Mouse (Mus musculus): ENCODE data around the gene Macrod2. TPM values are rescaled to one million over a fixed set of nuclear protein-coding genes. Genes with fewer than 3 reads are reported as not detected.

Gene Macrod2
- polyA plus RNA-seq, 1 experiment = not detected

DNA sequence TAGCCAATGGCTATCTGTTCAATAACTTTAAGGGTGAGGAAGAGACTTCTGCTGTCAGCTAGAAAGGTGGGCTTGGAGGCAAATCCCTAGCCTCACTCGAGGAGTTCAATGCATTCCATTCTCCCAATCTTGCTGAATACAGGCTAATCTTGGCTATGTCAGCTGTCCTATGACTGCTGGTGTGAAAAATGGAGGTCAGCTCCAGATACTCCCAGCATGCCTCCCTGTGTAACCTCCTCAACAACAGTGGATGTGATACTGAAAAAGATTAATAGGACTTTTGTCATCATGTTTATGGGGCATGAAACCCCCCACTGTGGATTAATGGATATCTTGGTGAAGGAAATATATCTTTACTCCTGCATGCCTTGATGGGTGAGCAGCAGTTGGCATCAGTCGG lies 1774.5 kb downstream of the Macrod2 start:
- H3K4me3 ChIP-seq (ENCODE audit: insufficient read depth, low read depth, low read length) = no peak overlapping the region
- no peak for TF ChIP-seq POLR2A (IDR thresholded peaks at IDR 0.05; ENCODE audit: insufficient read depth, low read depth, low read length)
- no peak for TF ChIP-seq CTCF (IDR thresholded peaks at IDR 0.05; ENCODE audit: insufficient read depth, low read depth, low read length)
- no peak overlapping the region for H3K27ac ChIP-seq (ENCODE audit: insufficient read depth, low read depth, low read length)
- 79% methylated on average over 2 of the region's 2 CpGs for WGBS
- H3K4me1 ChIP-seq (ENCODE audit: control insufficient read depth, insufficient read depth, low read length) = peaks cover under 1% of the 10 kb centered on the region; the same call in 1 of the 2 replicates

DNA sequence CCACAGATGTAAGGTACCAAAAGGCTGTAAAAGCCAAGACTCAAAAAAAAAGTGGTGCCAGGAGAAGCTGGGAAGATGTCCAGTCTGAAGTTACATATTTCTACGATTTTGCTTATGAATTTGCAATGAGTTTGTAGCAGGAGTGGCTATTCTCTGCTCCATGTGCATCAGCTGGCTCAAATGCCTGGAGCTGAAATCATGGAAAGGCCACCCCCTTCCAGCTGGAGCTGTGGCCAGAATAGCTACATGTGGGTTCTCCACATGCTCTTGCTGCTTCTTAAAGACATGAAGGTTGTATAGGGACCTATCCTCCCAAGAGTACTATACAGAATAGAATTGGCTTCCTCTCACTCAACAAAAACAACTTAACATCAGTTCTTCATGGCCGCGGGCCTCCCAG lies 1777.6 kb downstream of the Macrod2 start:
- TF ChIP-seq POLR2A (IDR thresholded peaks at IDR 0.05; ENCODE audit: insufficient read depth, low read depth, low read length) = no peak
- TF ChIP-seq CTCF (IDR thresholded peaks at IDR 0.05; ENCODE audit: insufficient read depth, low read depth, low read length) = no peak
- H3K4me3 ChIP-seq (ENCODE audit: insufficient read depth, low read depth, low read length) = no peak overlapping the region
- no peaks in the 10 kb centered on the region for H3K4me1 ChIP-seq (ENCODE audit: control insufficient read depth, insufficient read depth, low read length)
- WGBS = 94% methylated on average over 3 of the region's 3 CpGs
- H3K27ac ChIP-seq (ENCODE audit: insufficient read depth, low read depth, low read length) = no peak overlapping the region

DNA sequence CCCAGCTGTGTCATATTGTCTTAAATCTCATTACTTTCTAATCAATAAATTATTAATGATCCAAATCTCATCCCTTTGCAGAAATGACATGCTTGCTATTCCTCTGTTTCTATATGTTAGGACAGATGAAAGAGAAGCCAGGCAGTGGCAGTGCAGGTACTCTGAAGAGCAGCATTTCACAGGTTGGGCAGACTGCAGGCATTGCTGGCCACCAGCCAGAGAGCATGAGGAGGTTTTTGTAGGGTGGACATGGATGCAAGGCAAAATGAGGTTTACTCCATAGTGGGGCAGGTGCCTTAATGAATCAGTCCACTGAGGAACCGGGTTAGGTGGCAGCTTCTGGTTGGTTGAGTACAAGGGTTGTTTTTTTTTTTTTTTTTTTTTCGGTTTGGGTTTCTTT lies 1778.9 kb downstream of the Macrod2 start:
- 65% methylated on average over 2 of the region's 2 CpGs for WGBS
- no peaks in the 10 kb centered on the region for H3K4me1 ChIP-seq (ENCODE audit: control insufficient read depth, insufficient read depth, low read length)
- H3K4me3 ChIP-seq (ENCODE audit: insufficient read depth, low read depth, low read length) = no peak overlapping the region
- no peak overlapping the region for H3K27ac ChIP-seq (ENCODE audit: insufficient read depth, low read depth, low read length)
- TF ChIP-seq CTCF (IDR thresholded peaks at IDR 0.05; ENCODE audit: insufficient read depth, low read depth, low read length) (no peak), POLR2A (IDR thresholded peaks at IDR 0.05; ENCODE audit: insufficient read depth, low read depth, low read length) (no peak)

DNA sequence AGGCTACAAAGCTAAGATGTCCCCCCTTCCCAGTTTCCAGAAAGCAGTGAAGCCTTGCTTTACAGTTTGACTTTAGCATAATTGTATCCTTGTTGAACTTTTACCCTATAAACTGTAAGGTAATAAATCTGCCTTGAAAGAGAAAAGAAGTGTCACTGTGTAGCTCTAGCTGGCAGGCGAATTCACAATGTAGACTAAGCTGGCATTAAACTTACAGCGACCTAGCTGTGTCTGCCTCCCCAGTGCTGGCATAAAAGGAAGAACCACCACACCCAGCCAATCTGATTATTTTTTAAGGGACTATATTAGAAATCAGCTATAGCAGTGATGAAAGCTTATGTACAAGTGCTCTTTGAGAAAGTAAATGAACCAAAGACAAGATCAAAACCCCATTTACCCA lies 1791.8 kb downstream of the Macrod2 start:
- H3K4me3 ChIP-seq (ENCODE audit: insufficient read depth, low read depth, low read length) = no peak overlapping the region
- TF ChIP-seq CTCF (IDR thresholded peaks at IDR 0.05; ENCODE audit: insufficient read depth, low read depth, low read length) (no peak), POLR2A (IDR thresholded peaks at IDR 0.05; ENCODE audit: insufficient read depth, low read depth, low read length) (no peak)
- H3K27ac ChIP-seq (ENCODE audit: insufficient read depth, low read depth, low read length) = no peak overlapping the region
- no peaks in the 10 kb centered on the region for H3K4me1 ChIP-seq (ENCODE audit: control insufficient read depth, insufficient read depth, low read length)
- 69% methylated on average over 2 of the region's 2 CpGs for WGBS

DNA sequence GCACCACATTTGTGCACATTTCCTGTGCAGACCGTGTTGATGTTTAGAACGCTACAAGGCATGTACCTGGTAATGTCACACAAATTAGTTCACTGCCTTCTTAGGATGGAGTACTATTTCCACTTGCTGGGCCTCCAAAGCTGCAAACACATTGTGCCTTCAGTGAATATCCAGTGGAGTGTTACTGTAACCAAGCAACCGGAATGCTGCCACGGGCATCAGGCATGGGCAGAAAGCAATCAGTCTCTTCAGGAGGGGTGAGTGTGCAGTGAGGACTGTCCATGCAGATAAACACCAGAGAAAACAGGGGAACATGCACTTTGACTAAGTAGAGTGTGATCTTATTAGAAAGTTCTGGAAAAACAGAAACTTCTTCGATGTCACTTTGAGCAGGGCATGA lies 1792.3 kb downstream of the Macrod2 start:
- Histone ChIP-seq H3K4me1 (ENCODE audit: control insufficient read depth, insufficient read depth, low read length) (no peaks in the 10 kb centered on the region), H3K27ac (ENCODE audit: insufficient read depth, low read depth, low read length) (no peak overlapping the region), H3K4me3 (ENCODE audit: insufficient read depth, low read depth, low read length) (no peak overlapping the region)
- WGBS = 40% methylated on average over 5 of the region's 5 CpGs
- TF ChIP-seq CTCF (IDR thresholded peaks at IDR 0.05; ENCODE audit: insufficient read depth, low read depth, low read length) (no peak), POLR2A (IDR thresholded peaks at IDR 0.05; ENCODE audit: insufficient read depth, low read depth, low read length) (no peak)

DNA sequence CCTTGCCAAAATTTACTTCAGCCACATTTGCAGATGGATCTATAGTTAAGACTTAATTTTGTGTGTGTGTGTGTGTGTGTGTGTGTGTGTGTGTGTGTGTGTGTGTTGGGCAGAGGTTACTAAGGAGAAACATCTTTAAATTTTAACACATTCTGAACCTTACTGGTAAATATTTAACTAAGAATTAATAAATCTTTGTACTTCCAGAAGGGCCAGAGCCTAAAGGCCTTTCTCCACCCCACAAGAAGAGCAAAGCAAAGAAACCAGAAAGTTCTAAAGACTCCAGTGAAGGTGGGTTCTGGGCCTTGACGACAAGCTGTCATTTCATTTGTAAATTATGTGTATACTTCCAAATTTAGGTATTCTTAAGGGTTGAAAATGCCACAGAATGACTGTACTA lies 1822.3 kb downstream of the Macrod2 start:
- Histone ChIP-seq H3K4me3 (ENCODE audit: insufficient read depth, low read depth, low read length) (no peak overlapping the region), H3K4me1 (ENCODE audit: control insufficient read depth, insufficient read depth, low read length) (no peaks in the 10 kb centered on the region), H3K27ac (ENCODE audit: insufficient read depth, low read depth, low read length) (no peak overlapping the region)
- TF ChIP-seq CTCF (IDR thresholded peaks at IDR 0.05; ENCODE audit: insufficient read depth, low read depth, low read length) (no peak), POLR2A (IDR thresholded peaks at IDR 0.05; ENCODE audit: insufficient read depth, low read depth, low read length) (no peak)
- WGBS = 94% methylated on average over 1 of the region's 1 CpGs

DNA sequence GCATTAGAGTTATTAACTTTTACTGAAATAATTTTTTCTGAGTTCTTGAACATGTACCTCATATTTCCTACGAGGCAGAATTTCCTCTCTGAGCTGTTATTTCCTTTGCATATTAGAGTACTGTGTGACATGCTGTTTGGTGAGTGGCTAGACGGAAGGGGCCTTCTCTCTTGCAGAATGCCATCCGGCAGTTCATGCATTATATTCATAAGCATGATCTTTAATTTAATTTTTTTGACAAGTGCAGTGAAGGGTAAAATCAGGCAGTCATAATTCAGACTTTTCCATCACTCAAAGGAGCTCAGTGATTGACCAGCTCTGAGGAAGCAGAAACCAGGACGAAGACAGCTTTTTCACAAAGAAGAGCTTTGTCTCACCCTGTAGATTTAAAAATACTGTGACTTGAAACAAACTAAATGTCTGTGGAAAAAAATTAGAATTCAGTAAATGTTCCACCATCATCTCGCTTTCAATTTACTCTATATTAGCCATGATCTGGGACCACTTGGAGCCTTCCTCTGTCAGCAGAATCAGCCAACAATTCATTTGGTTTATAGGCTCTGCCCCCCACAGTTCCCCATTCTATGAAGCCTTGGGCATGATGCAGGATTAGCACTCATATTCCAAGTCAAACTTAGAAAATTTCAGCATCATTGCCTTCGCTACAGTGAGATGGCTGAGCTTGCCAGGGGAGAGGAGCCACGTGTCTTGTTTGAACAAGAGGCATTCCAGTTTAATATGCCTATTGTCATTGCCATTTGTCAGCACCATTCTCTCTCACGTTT lies 1827.2 kb downstream of the Macrod2 start:
- Histone ChIP-seq H3K4me3 (ENCODE audit: insufficient read depth, low read depth, low read length) (no peak overlapping the region), H3K27ac (ENCODE audit: insufficient read depth, low read depth, low read length) (no peak overlapping the region), H3K4me1 (ENCODE audit: control insufficient read depth, insufficient read depth, low read length) (no peaks in the 10 kb centered on the region)
- WGBS = 82% methylated on average over 8 of the region's 8 CpGs
- TF ChIP-seq POLR2A (IDR thresholded peaks at IDR 0.05; ENCODE audit: insufficient read depth, low read depth, low read length) (no peak), CTCF (IDR thresholded peaks at IDR 0.05; ENCODE audit: insufficient read depth, low read depth, low read length) (no peak)

DNA sequence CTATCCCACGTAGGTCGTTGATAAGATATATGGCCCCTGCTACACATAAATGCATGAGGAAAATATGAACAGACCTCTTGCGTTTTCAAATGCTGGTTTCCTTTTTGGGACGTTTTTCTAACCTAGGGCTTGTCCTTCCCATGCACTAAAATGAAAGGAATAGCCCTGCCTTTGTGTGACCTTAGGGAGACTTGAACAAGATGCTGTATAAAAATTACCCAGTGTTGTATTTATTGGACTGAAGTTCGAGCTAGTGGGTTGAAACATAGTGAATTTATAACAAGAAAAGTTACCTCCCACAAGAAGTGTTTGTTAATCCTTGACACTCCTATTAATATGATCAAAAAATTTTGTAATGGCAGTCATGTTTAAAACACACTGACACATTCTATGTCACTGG lies 1827.8 kb downstream of the Macrod2 start:
- no peaks in the 10 kb centered on the region for H3K4me1 ChIP-seq (ENCODE audit: control insufficient read depth, insufficient read depth, low read length)
- TF ChIP-seq CTCF (IDR thresholded peaks at IDR 0.05; ENCODE audit: insufficient read depth, low read depth, low read length) (no peak), POLR2A (IDR thresholded peaks at IDR 0.05; ENCODE audit: insufficient read depth, low read depth, low read length) (no peak)
- H3K4me3 ChIP-seq (ENCODE audit: insufficient read depth, low read depth, low read length) = no peak overlapping the region
- no peak overlapping the region for H3K27ac ChIP-seq (ENCODE audit: insufficient read depth, low read depth, low read length)
- 83% methylated on average over 5 of the region's 5 CpGs for WGBS

DNA sequence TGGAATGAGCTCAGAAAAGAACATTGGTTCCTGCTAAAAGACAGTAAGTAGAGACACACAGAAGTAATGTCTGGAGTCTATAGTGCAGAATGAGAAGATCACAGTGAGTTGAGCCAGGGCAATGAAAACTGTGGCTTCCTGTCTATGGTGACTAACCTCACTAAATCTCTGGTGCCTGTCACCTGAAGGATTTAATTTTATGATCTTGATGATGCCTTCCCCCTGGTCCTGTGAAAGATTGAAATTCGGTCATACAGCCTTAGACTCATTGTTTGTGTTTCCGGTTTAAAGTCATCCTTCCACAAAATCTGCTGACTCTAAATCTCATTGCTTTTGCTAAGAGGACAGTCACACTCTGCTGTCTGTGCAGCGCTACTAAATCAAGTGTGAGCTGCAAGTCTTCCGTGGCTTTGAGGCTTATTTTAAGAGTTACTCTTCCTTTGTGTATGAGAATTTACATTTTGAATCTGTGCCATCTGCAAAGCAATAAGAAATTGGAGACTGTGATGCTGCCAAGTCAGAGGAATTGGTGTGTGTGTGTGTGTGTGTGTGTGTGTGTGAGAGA lies 1836.0 kb downstream of the Macrod2 start:
- no peak overlapping the region for H3K27ac ChIP-seq (ENCODE audit: insufficient read depth, low read depth, low read length)
- 67% methylated on average over 4 of the region's 4 CpGs for WGBS
- TF ChIP-seq POLR2A (IDR thresholded peaks at IDR 0.05; ENCODE audit: insufficient read depth, low read depth, low read length) (no peak), CTCF (IDR thresholded peaks at IDR 0.05; ENCODE audit: insufficient read depth, low read depth, low read length) (no peak)

More for the DNA sequence above, 1836.0 kb downstream of the Macrod2 start:
- no peak overlapping the region for H3K4me3 ChIP-seq (ENCODE audit: insufficient read depth, low read depth, low read length)
- H3K4me1 ChIP-seq (ENCODE audit: control insufficient read depth, insufficient read depth, low read length) = no peaks in the 10 kb centered on the region
